Mouse (Mus musculus) cerebellum, adult (tissue): ENCODE data around the gene Antxr1.

ENCODE experiments used
- ATAC-seq: cut with Nextera tagmentation; 2 replicates; pipeline ENCODE4 v1.9.2; 2017; ENCODE audit warnings: mild to moderate bottlenecking, moderate library complexity, mixed read lengths; ENCODE audit not compliant: insufficient number of reproducible peaks, low FRiP score, low TSS enrichment

The Antxr1 gene

GRCm38 (mm10) chr6:87335091-87335934 lies at the start of gene Antxr1:
Gene Antxr1, minus strand, starts transcription at chr6:87335821.
- 0 out of 2 replicates have a peak, but pooled peaks have one; percentile 33 for ATAC-seq

GRCm38 (mm10) chr6:87384761-87385160 lies 49.1 kb upstream of the Antxr1 start:
- no peak for ATAC-seq

DNA sequence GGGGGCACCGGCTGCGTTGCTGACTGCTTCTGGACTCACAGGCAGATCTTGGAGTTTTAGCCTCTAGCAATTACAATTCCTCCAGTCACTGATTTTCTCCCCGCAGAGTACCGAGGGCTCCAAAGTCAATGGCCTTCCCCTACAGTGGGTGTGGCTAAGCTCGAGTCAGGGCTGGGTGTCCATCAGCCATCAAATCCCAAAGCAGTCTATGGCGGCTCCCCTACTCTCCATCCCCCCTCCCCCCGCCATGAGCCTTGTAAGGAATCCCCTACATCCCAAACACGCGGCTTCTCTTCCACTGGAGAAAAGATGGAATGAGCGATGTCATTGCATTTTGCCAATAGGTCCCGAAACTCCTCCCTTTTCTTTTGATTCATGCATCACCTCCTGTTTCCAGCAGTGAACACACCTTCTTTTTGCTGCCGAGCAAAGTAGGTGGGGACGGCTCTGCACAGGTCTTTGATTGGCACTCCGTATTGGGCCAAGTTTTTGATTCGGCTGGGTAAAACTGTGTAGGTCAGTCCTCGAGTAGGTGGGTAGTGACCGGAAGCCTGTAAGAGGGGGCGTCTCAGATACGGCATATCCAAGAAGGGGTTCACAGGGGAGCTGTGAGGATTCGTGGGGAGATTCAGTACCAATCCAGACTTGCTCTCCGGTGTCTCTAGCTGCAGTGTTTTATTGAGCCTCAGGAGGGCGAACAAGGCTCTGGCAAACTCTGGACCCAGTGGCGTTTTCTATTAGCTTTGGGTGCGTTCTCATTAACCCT lies 48.5 kb upstream of the Antxr1 start:
- no peak for ATAC-seq

GRCm38 (mm10) chr6:87373057-87373456 lies 37.4 kb upstream of the Antxr1 start, which contains the start of gene Gkn2:
Gene Gkn2, plus strand, starts transcription at chr6:87373357.
- no peak for ATAC-seq

DNA sequence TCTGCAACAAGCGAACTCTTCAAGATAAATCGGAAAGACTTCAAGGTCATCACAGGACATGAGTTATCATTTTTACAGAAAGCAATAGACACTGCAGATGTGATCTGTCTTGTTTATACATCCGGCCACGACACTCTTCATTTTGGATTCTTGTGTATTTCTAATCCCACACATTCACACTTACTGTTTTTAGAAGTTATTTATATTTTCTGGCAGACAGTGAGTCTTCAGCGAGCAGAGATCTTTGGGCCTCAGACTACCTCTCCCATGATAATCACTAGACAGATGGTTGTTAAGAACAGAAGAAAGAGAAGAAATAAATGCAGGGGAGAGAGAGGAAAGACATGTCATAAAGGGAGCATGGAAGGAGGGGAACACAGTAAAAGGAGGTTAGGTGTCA lies 33.6 kb upstream of the Antxr1 start:
- ATAC-seq: no peak

GRCm38 (mm10) chr6:87354441-87354840 lies 18.8 kb upstream of the Antxr1 start:
- ATAC-seq: no peak

GRCm38 (mm10) chr6:87350829-87351228 lies 15.2 kb upstream of the Antxr1 start, which contains the start of gene Gkn1:
Gene Gkn1, minus strand, starts transcription at chr6:87350942.
- no peak for ATAC-seq

DNA sequence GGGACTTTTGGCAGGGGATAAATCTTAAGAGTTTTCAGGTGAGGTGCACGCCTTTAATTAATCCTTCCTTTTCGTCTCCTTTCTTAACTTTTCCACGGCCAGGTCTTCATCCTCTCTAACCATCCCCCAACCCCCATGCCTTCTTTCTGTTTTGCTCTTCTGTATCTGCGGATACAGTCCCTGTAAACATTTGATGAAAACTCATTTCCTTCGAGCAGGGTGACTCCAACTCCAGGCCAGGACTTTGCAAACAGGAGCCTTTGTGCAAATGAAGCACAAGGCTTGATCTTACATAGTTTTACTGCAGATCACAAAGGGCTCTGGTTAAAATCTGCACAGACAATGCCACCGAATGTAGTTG lies 294 bp upstream of the Antxr1 start:
- ATAC-seq: no peak

DNA sequence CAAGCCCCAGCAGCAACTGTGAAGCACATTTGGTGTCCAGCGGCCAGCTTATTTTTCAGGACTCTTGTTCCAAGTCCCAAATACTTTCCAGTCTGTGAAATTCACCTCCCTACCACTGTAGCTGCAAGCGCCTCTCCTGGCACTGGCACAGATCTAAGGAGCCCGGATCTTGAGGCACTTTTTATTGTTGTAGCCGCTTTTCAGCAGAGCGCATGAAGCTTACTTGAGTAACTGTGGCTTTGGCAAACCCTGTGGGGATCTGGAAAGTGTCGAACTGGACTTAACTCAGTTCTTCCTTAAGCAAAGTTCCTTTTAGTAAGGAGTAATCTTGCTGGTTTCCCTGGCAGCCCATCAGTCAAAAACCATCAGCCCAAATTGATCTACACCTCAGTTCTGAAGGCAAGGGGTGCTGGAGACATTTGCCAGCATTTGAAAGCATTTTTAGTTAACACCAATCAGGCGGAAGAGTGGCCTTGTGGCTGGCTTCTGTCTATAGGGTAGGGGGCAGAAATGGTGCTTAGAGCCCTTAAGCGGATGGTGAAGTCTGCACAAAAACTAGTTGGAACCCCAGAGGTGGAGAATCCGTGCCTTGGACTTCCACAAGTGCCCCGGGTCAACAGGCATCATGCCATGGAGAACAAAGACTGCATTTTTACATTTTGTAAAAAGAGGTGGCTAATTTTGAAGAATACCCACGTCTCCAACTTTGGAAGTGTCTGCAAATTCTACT lies 1.1 kb downstream of the Antxr1 start:
- ATAC-seq: no peak

- ATAC-seq: no peak
Measured at GRCm38 (mm10) chr6:87332380-87332779, 3.2 kb downstream of the Antxr1 start.

- no peak for ATAC-seq
Measured at GRCm38 (mm10) chr6:87328265-87329173, 7.1 kb downstream of the Antxr1 start.

DNA sequence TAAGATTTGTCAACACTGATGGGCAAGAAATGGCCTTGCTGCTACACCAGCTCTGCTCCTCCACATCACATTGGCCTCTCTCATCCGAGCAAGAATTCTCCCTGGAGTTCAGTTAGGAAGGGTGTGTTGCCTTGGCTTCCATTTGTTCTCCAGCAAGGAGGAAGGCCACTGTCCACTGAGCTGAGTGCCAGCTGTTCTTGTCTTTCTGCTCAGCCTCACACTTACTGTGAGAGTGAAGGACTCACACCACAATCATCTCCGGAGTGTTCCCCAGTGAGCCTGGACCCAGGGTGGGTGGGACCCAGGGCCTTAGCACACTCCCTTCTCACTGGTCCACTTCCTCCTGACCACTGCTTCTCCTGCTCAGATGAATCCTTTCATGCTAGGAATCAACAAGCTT lies 8.7 kb downstream of the Antxr1 start:
- no peak for ATAC-seq

- ATAC-seq: no peak
Measured at GRCm38 (mm10) chr6:87323381-87323780, 12.2 kb downstream of the Antxr1 start.

DNA sequence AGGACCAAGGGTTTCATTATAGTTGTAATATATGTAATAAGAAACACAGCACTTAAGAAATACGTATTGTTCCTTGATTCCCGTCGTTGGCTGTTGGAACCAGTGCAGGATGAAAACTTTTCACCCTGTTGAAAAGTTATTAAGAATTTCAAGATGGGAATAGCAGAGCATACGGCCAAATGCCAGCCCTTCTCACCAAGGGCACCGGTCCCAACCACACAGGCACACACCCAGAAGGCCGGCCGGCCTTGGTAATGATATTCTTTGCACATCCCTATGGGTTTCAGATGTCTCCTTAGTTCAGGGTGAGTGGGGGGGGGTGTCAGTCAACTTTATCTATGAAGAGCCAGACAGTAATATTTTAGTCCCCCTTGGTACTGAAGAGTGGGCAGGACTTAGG lies 17.0 kb downstream of the Antxr1 start:
- no peak for ATAC-seq

DNA sequence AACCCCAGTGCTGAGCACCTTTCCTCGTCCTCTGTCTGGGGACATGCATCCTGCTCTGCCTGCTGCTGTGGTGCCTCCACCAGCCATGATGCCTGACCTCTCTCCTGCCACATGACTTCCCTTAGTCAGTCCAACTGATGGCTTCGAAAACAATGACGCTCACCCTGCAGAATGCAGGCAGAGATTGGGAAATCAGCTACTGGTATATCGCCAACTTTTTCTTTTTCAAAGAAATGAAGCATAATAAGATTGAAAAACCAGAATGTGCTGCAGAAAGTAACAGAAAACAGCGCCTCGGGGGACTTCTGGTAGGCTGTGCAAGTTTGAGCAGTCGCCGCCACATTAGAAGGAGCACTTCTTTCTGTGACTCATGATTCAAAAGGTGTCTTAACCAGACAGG lies 18.7 kb downstream of the Antxr1 start:
- no peak for ATAC-seq

- no peak for ATAC-seq
Measured at GRCm38 (mm10) chr6:87312761-87313160, 22.9 kb downstream of the Antxr1 start.

GRCm38 (mm10) chr6:87304486-87304885 lies 31.1 kb downstream of the Antxr1 start:
- ATAC-seq: no peak

GRCm38 (mm10) chr6:87302746-87303145 lies 32.9 kb downstream of the Antxr1 start:
- no peak for ATAC-seq

DNA sequence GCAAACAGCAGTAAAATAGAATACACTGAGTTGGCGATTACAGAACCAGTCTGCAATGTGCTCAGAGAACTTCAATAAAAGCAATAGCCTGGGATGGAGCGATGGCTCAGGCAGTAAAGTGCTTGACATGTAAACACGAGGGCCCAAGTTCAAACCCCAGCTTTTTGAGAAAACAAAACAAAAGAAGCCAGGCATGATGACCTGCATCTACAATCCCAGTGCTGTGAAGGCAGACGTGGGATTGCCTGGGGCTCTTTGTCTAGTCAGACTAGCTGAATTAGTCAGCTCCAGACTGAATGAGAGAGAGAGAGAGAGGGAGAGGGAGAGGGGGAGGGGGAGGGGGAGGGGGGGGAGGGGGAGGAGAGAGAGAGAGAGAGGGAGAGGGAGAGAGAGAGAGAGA lies 33.6 kb downstream of the Antxr1 start:
- no peak for ATAC-seq

DNA sequence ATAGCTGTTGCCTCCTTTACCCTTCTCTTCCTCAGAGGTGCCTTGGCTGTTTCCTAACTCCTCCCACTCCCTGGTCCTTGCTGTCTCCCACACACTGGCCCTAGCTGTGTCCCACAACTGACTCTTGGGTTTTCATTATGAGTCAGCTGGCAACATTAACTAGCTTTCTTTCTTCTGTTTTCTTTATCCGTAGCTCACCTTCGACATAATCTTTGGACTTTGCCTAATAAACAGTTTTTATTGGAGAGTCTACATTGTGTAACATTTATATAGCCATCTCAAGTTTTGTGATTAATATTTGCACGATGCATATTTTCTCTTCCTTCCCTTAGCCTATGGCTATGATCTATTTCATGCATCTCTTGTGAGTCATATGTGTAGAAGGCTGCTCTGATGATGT lies 40.7 kb downstream of the Antxr1 start:
- no peak for ATAC-seq
